Mouse (Mus musculus) hindbrain, embryonic 16.5 days (tissue): ENCODE data around the gene Arl4c. TPM values are rescaled to one million over a fixed set of nuclear protein-coding genes. Genes with fewer than 3 reads are reported as not detected.
"Not testable (repeated sequence)": the region's sequence is repeated elsewhere in the genome, so short reads cannot be mapped to it uniquely, and the experiment has no call there.

Source experiments
- ATAC-seq: fragments of 200-750 bp; cut with Nextera tagmentation; 2 replicates; pipeline ENCODE4 v1.8.0; 2017; ENCODE audit warnings: moderate TSS enrichment, moderate library complexity
- H3K27ac ChIP-seq: fragments of 300-500 bp; sonication (generic); 2 replicates; pipeline ENCODE4 v1.5.1; 2014; ENCODE audit warnings: low read depth, mild to moderate bottlenecking, control low read depth, low read length, moderate library complexity
- H3K27me3 ChIP-seq: fragments of 300-500 bp; sonication (generic); replicated peaks from 2 replicates; pipeline ENCODE4 v1.6.1; 2014; ENCODE audit warnings: low read length; ENCODE audit not compliant: control insufficient read depth, insufficient read depth
- H3K36me3 ChIP-seq: fragments of 300-500 bp; sonication (generic); 2 replicates; pipeline ENCODE4 v1.6.1; 2014; ENCODE audit warnings: mild to moderate bottlenecking, low read length, moderate library complexity, mixed read lengths; ENCODE audit not compliant: control insufficient read depth, insufficient read depth
- H3K4me1 ChIP-seq: fragments of 300-500 bp; sonication (generic); 2 replicates; pipeline ENCODE4 v1.6.1; 2014; ENCODE audit warnings: low read depth, low read length; ENCODE audit not compliant: control insufficient read depth, insufficient read depth
- H3K4me2 ChIP-seq: fragments of 300-500 bp; sonication (generic); 2 replicates; pipeline ENCODE4 v1.6.1; 2014; ENCODE audit warnings: mild to moderate bottlenecking, low read length, control low read depth, moderate library complexity
- H3K4me3 ChIP-seq: fragments of 300-500 bp; sonication (generic); 2 replicates; pipeline ENCODE4 v1.5.1; 2014; ENCODE audit warnings: mild to moderate bottlenecking, low read length, control low read depth, moderate library complexity
- H3K9ac ChIP-seq: fragments of 300-500 bp; sonication (generic); 2 replicates; pipeline ENCODE4 v1.6.1; 2014; ENCODE audit warnings: low read depth, mild to moderate bottlenecking, control low read depth, low read length, moderate library complexity
- H3K9me3 ChIP-seq: fragments of 300-500 bp; sonication (generic); 2 replicates; pipeline ENCODE4 v1.6.1; 2014; ENCODE audit warnings: mild to moderate bottlenecking, low read length, moderate library complexity; ENCODE audit not compliant: control insufficient read depth
- WGBS: fragments of 180-500 bp; shearing (Covaris S2); extraction: QIAGEN DNeasy Blood & Tissue Kit; methylation state at CpG from one replicate; pipeline ENCODE4 v1.1.7; 2014; 5-methylcytosine and 5-hydroxymethylcytosine counted together
- polyA plus RNA-seq: library from polyadenylated mRNA; unstranded; fragments of >200 nt; fragmentation: Nextera tagmentation; extraction: Ambion mirVana; gene quantifications from 2 replicates; pipeline ENCODE4 v1.2.1, GENCODE M21; 2015

Arl4c gene
- polyA plus RNA-seq, 1 experiment from 2014 or later, result 37.7 TPM

DNA sequence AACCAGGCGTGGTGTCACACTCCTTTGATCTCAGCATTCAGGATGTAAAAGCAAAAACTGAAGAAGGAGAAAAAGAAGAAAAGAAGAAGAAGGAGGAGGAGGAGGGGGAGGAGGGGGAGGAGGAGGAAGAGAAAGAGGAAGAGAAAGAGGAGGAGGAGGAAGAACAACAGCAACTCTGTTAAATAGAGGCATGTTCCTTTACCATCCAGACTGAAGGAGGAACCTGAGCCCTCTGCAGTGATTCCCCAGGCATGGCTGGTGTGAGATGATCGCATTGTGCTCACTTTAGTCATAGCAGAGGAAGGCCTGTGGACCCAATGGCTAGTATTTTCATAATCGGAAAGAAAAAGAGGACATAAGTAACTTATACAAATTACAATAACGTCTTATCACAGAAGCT lies 59.3 kb downstream of the Arl4c start:
- no peak for ATAC-seq
- no peak overlapping the region for H3K4me2 ChIP-seq

DNA sequence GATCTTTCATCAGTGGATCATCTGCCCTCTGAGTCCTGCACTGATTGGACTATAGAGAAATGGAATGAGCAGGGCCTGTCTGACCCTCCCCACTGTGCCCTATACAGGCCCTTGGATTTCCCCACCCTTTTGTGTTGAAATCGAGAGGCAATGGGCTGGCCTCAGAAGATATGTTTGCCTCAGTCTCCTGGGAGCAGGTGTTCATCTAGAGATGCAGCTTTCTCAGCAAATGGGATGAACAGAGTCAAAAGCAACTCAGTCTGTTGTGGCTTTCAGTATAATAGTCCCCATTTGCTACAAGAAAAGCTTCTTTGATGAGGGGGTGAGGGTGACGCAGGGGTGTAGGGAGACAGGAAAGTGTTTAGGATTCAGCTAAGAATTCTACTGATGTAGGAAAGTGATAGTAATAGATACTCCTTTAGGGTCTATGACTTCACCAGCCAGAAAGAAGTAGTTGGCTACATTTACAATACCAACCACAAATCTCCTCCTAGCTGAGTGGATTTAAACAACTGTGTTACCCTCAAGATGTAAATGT lies 60.3 kb downstream of the Arl4c start:
- no peak overlapping the region for H3K9ac ChIP-seq
- no peak overlapping the region for H3K27ac ChIP-seq
- H3K4me1 ChIP-seq, result no peaks in the 10 kb centered on the region
- no peak overlapping the region for H3K4me3 ChIP-seq
- no peaks in the 10 kb centered on the region for H3K36me3 ChIP-seq
- H3K4me2 ChIP-seq, result no peak overlapping the region
- ATAC-seq, result no peak
- no peaks in the 10 kb centered on the region for H3K27me3 ChIP-seq
- WGBS, result 69% methylated on average over 2 of the region's 2 CpGs
- H3K9me3 ChIP-seq, result no peaks in the 10 kb centered on the region

More for the DNA sequence above, 59.3 kb downstream of the Arl4c start:
- H3K36me3 ChIP-seq, result no peaks in the 10 kb centered on the region
- no peak overlapping the region for H3K9ac ChIP-seq
- H3K27me3 ChIP-seq, result no peaks in the 10 kb centered on the region
- H3K27ac ChIP-seq, result no peak overlapping the region
- H3K4me3 ChIP-seq, result no peak overlapping the region
- 77% methylated on average over 4 of the region's 4 CpGs for WGBS
- H3K4me1 ChIP-seq, result no peaks in the 10 kb centered on the region
- no peaks in the 10 kb centered on the region for H3K9me3 ChIP-seq

DNA sequence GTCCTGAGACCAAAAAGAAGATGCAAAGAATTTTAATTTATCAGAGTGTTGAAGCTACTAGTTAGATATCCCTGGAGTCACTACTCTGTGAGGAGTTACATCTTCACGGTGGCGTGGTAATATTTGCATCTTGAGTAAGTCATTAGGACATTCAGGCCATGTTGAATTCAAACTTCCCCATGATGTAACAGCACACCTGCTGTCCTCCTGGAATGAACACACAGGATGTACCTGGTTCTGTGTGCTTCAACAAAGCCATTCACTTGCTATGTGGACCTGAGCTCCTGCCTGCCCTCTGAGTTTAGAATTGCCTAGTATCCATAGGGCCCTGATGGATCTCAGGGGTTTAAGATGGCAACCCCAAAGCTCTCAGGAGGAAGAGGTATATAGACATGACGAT lies 60.8 kb downstream of the Arl4c start:
- no peaks in the 10 kb centered on the region for H3K27me3 ChIP-seq
- no peak for ATAC-seq
- H3K9ac ChIP-seq, result no peak overlapping the region
- no peaks in the 10 kb centered on the region for H3K9me3 ChIP-seq
- H3K4me2 ChIP-seq, result no peak overlapping the region
- H3K27ac ChIP-seq, result no peak overlapping the region
- H3K4me1 ChIP-seq, result no peaks in the 10 kb centered on the region
- no peak overlapping the region for H3K4me3 ChIP-seq
- WGBS, result 92% methylated on average over 3 of the region's 3 CpGs
- H3K36me3 ChIP-seq, result no peaks in the 10 kb centered on the region

DNA sequence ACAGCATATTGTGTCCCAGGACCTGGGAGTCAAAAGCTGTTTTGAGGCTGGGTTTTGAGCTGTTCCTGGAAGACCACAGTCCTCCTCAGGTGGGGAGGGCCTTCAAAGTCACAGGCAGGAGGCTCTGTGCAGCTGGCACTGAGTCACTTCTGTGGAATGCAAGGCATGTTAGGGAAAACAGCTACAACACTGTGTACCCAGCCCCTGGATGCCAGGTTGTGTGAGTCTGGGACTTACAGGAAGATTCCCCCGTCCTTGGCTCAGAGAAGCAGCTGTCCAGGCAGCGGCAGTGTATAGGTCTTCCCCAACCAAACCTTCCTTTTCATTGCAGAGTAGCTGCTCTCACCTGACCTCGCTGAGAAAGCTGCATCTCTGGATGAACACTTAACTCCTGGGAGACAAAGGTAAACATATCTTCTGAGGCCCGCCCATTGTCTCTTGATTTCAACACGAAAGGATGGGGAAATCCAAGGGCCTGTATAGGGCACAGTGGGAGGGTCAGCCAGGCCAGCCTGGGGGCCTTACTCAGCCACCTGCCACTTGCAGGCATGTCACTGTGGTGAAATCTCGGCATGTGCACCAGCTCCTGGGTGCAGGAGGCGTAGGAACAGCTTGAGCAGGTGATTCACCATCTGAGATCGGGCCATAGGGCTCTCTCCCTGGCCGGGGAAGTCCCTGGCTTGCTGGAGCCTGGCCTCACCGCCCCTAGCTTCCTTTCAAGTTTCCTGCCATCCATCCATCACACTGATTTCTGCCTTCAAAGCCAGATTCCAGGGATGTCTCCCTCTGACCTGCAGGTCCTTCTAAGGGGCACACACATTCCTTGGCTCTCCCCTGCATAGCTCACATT lies 62.4 kb downstream of the Arl4c start:
- H3K4me3 ChIP-seq, result no peak overlapping the region
- no peak overlapping the region for H3K9ac ChIP-seq
- H3K36me3 ChIP-seq, result no peaks in the 10 kb centered on the region
- no peak overlapping the region for H3K27ac ChIP-seq
- 26% methylated on average over 10 of the region's 10 CpGs for WGBS
- H3K4me2 ChIP-seq, result no peak overlapping the region
- no peaks in the 10 kb centered on the region for H3K4me1 ChIP-seq
- no peaks in the 10 kb centered on the region for H3K27me3 ChIP-seq
- no peaks in the 10 kb centered on the region for H3K9me3 ChIP-seq
- no peak for ATAC-seq

DNA sequence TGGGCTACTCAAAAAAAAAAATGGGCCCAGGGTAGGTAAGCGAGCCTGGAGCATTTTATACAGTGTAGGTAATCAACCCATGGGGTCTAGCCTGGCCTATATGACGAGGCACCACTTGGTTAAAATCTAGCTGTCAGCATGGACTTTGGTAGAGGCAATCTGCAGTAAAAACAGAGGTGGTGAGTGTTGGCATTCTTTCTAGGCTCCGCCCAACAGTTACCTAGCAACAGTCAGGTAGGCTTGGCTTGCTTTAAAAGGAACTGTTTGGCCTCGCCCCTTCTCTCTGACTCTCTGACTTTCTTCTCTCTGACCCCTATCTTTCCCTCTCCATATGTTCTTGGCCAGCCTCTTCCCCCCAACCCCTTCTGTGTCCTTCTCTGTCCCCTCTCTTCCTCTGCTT lies 63.4 kb downstream of the Arl4c start:
- Histone ChIP-seq H3K4me2 (no peak overlapping the region), H3K36me3 (no peaks in the 10 kb centered on the region), H3K9ac (no peak overlapping the region), H3K4me3 (no peak overlapping the region), H3K27me3 (no peaks in the 10 kb centered on the region), H3K27ac (no peak overlapping the region), H3K9me3 (no peaks in the 10 kb centered on the region), H3K4me1 (no peaks in the 10 kb centered on the region)
- WGBS, result 76% methylated on average over 4 of the region's 4 CpGs
- ATAC-seq, result no peak

DNA sequence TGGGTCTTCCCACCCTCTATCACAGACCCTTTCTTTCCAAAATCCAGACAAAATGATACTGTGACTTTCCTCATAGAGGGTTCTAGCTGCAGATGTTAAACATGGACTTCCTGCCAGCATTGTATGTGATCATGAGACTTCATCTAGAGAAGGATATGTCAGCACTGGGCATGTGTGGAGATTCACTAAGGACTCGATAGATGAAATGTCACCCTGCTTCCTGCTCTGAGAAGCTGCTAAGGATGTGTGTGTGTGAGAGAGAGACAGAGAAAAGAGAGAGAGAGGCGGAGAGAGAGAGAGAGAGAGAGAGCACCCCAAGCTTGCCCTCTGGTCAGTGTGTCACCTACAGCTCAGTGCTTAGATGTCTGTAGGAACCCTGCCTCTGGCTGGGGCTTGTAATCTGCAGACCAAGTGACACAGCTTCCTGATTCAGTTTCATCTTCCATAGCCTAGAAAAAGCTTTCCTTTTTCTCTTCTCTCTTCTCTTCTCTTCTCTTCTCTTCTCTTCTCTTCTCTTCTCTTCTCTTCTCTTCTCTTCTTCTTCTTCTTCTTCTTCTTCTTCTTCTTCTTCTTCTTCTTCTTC lies 65.4 kb downstream of the Arl4c start:
- not testable (repeated sequence) for H3K4me3 ChIP-seq, H3K9me3 ChIP-seq, H3K27me3 ChIP-seq, H3K4me2 ChIP-seq, H3K36me3 ChIP-seq, ATAC-seq, H3K9ac ChIP-seq, H3K4me1 ChIP-seq, H3K27ac ChIP-seq
- WGBS, result 80% methylated on average over 2 of the region's 2 CpGs

DNA sequence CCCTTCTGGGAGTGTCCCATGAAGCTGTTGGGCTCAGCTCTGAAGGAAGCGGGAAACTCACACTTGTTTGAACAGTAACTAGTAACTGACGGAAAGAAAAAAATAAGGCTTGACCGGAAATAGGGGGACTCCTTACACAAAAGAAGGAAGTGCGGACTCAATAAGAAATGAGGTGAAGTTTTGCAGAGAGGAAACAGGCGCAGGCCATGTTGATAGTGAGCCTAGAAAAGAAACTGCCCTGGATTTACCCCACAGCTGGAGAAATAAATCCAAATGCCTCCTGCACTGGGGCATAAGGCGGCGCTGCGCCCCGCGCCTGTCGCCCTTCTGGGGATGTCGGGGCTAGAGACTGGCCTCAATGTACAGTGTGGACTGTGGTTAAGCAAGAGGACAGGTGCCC lies 66.4 kb downstream of the Arl4c start:
- Histone ChIP-seq H3K27ac (no peak overlapping the region), H3K4me1 (no peaks in the 10 kb centered on the region), H3K36me3 (no peaks in the 10 kb centered on the region), H3K4me2 (no peak overlapping the region), H3K27me3 (no peaks in the 10 kb centered on the region), H3K9me3 (no peaks in the 10 kb centered on the region), H3K4me3 (no peak overlapping the region), H3K9ac (no peak overlapping the region)
- 96% methylated on average over 12 of the region's 12 CpGs for WGBS
- ATAC-seq, result no peak

DNA sequence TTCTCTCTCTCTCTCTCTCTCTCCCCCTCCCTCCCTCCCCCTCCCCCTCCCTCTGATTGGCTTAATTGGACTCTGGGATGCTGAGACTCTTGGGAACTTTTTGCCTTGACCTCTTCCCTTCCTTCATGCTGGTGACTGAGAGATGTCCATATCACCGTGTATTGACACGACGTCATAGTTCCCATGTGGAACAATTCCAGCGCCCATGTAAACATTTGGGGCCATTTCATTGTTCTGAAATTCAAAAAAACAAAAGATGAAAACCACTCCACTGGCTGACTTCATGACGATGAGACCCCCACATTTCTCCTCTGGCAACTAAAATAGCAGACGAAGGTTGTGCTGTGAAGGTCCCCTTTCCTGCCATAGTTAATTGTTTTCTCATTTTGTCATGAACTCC lies 69.2 kb downstream of the Arl4c start:
- H3K9me3 ChIP-seq, result no peaks in the 10 kb centered on the region
- H3K4me1 ChIP-seq, result no peaks in the 10 kb centered on the region
- no peak overlapping the region for H3K27ac ChIP-seq
- 66% methylated on average over 6 of the region's 6 CpGs for WGBS
- ATAC-seq, result no peak
- H3K9ac ChIP-seq, result no peak overlapping the region
- no peak overlapping the region for H3K4me3 ChIP-seq
- no peaks in the 10 kb centered on the region for H3K36me3 ChIP-seq
- no peak overlapping the region for H3K4me2 ChIP-seq
- no peaks in the 10 kb centered on the region for H3K27me3 ChIP-seq

DNA sequence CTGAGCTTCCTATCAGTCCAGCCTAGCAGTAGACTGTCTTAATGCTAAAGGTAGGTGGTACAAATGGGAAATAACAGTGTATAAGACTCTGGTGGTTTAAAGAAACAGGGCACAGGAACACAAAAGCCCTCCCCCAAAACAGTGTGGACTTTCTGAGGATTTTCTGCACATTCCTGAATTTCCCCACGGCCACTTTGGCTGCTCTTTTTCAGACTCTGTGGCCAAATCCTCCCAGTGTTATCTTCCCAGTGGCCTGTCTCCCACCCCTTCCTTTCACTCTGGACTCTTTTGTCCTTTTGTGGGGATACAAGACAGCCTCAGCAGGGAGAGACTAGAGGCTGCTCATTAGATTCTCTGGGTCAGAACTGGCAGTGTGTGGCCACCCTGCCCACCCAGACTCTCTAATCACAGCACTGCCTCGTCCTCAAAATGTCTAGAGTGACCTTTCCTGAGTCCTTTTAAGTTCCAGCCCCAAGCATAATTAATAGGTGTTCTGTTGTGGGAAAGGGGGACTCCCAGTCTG lies 72.0 kb downstream of the Arl4c start:
- Histone ChIP-seq H3K27ac (no peak overlapping the region), H3K36me3 (no peaks in the 10 kb centered on the region), H3K27me3 (no peaks in the 10 kb centered on the region), H3K9ac (no peak overlapping the region), H3K4me3 (no peak overlapping the region), H3K9me3 (no peaks in the 10 kb centered on the region), H3K4me1 (no peaks in the 10 kb centered on the region), H3K4me2 (no peak overlapping the region)
- ATAC-seq, result no peak
- 10% methylated on average over 2 of the region's 2 CpGs for WGBS
